Mouse (Mus musculus) embryonic fibroblast, embryonic 13.5 days (primary cell): ENCODE data around the gene Clybl.

ENCODE experiments used
- CTCF ChIP-seq: IDR thresholded peaks from 2 replicates; pipeline ENCODE4 v1.5.1; 2011; ENCODE audit warnings: mild to moderate bottlenecking, control low read depth, low read length, moderate library complexity, borderline replicate concordance; ENCODE audit not compliant: insufficient read depth
- POLR2A ChIP-seq: IDR thresholded peaks from 2 replicates; pipeline ENCODE4 v1.6.1; 2011; ENCODE audit warnings: low read depth, mild to moderate bottlenecking, control low read depth, low read length, moderate library complexity

- no peak for TF ChIP-seq CTCF
- no peak for TF ChIP-seq POLR2A
Measured at GRCm38 (mm10) chr14:122379076-122379475, 197.6 kb downstream of the Clybl start.
